Mouse (Mus musculus): ENCODE measurements around the gene Disp2.

Disp2 gene

DNA sequence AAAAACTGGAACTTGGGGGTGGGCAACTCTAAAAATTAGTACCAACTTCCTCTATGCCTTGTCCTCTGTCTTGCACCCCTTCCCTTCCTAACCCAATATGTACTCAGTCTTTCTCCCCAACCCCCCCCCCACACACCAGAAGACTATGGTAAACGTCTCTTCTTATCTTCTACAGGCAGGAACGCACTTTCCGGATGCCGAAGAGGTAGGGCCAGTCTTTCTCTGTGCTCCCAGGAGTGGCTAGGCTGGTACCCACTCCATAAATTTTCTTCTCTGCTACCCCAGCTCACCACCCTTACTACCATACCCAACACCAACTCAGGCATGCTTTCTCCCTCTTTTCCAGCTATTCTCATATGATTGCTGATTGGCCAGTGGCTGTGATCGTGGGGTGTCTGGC, 7.0 kb downstream of the Disp2 start:
- DNase-seq (ENCODE audit: low spot score in 2 of 2) = no peak

DNA sequence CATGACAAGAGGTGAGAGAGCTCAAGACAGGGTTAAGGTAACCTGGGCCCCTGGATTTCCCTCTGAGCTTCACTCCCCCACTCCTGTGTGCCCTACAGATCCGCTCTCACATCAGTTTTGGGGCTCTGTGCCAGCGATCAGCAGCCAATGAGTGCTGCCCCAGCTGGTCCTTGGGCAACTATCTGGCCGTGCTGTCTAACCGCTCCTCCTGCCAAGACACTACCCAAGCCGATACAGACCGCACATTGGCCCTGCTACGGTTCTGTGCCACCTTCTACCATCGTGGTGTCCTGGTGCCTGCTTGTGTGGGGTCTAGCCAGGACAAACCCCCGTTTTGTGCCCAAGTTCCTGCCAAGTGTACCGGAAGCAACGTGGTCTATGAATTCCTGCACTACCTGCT, 10.0 kb downstream of the Disp2 start:
- no peak for DNase-seq (ENCODE audit: low spot score in 2 of 2)

DNA sequence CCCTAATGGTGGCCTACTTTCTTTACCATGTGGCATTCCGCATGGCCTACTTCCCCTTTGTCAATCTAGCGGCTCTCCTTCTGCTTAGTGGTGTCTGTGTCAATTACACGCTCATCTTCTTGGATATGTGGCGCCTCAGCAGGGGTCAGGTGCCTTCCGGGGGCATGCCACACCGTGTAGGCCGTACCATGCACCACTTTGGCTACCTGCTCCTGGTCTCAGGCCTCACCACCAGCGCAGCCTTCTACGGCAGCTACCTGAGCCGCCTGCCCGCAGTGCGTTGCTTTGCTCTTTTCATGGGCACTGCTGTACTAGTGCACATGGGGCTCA, 10.7 kb downstream of the Disp2 start:
- DNase-seq (ENCODE audit: low spot score in 2 of 2) = no peak

DNA sequence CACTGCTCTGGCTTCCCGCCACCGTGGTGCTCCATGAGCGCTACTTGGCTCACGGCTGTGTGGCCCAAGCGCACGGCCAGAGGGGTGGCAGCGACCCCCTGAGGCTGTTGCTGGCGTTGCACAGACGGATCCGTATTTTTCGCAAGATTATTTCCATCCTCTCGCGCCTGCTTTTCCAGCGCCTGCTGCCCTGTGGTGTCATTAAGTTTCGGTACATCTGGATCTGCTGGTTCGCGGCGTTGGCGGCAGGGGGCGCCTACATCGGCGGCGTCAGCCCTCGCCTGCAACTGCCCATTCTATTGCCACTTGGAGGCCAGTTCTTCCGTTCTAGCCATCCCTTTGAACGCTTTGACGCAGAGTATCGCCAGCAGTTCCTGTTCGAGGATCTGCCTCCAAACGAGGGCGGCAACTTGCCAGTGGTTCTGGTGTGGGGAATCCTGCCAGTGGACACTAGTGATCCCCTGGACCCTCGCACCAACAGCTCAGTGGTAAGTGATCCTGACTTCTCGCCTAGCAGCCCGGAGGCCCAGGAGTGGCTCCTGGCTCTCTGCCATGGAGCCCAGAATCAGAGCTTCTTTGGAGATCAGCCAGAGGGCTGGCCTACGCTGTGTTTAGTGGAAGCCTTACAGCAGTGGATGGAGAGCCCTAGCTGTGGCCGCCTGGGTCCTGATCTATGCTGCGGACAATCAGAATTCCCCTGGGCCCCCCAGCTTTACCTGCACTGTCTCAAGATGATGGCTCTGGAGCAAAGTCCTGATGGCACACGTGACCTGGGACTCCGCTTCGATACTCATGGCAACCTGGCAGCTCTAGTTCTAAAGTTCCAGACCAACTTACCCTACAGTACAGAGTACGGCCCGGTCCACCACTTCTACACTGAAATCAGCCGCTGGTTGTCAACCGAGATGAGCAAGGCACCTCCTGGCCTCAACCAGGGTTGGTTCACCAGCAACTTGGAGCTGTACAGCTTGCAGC, 11.3 kb downstream of the Disp2 start:
- DNase-seq (ENCODE audit: low spot score in 2 of 2) = peak; percentile 50 to 51

DNA sequence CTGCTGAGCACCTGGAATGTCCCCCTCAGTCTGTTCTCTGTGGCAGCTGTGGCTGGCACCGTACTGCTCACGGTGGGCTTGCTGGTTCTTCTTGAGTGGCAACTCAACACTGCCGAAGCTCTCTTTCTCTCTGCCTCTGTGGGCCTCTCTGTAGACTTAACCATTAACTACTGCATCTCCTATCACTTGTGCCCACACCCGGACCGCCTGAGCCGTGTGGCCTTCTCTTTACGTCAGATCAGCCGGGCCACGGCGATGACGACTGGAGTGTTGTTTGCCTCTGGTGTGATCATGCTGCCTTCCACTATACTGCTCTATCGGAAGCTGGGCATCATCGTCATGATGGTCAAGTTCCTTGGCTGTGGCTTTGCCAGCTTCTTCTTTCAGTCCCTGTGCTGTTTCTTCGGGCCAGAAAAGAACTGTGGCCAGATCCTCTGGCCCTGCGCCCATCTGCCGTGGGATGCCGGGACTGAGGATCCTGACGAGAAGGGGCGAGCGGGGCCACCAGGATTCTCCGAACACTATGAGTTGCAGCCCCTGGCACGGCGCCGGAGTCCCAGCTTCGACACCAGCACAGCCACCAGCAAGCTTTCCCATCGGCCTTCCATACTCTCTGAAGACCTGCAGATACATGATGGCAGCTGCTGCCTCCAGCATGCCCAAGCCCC, 12.2 kb downstream of the Disp2 start:
- no peak for DNase-seq (ENCODE audit: low spot score in 2 of 2)

DNA sequence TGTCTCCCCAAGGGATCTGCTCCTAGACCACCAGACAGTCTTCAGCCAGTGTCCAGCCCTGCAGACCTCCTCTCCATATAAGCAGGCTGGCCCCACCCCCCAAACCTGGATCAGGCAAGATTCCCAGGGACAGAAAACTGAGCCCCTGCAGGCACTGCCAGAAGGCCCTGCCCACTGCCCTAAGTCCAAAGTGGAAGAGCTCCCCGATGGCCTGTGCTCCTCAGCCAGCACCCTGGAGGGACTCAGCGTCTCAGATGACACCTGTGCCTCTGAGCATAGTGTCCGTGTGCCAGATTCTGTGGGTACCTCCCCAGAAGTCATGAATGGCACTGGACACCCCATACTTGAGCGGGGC, 12.7 kb downstream of the Disp2 start:
- DNase-seq (ENCODE audit: low spot score in 2 of 2) = no peak

DNA sequence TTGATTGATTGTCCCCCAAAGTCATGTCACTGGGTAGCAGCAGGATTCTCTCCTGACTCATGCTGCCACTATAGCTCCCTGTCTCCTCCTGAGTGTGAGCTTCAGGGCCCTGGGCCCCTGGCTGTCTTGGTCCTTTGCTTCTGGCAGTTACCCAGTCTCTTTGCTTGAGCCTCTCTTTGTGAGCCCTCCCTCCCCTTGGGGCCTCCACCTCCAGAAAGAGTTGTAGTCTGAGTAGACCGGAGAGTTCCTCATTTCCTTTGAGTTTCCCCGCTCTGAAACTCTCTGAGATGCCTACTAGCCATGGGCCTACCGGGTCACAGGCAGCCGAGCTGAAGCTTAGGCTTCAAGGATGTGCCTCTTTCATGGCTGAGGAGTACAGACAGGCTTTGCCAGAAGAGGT, 14.1 kb downstream of the Disp2 start:
- DNase-seq (ENCODE audit: low spot score in 2 of 2) = no peak

DNA sequence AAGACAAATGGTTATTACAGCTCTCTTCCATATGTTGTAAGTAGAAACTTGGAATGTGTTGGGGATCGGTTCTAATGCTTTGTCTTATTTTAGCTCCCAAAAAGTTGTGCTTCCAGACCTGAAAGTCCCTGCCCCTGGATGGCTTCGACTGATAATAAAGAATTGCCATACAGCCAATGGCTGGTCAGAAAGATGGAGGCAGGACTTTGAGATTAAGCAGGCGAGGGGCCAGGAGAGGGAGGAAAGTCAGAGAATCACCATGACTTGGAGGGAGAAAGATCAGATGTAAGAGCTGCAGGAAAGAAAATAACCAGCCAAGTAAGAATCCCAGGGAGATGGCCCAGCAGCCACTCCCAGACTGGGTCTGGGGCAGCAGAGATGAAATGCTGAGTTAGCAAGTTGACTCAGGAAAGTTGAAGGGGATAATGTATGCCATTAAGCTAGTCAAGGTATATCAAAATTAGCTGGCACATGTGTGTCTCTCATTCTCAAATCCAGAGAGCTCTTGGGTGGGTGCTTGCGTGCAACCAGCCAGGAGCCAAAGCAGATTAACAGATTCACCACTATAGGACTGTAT, 23.1 kb downstream of the Disp2 start:
- DNase-seq (ENCODE audit: low spot score in 2 of 2) = no peak

DNA sequence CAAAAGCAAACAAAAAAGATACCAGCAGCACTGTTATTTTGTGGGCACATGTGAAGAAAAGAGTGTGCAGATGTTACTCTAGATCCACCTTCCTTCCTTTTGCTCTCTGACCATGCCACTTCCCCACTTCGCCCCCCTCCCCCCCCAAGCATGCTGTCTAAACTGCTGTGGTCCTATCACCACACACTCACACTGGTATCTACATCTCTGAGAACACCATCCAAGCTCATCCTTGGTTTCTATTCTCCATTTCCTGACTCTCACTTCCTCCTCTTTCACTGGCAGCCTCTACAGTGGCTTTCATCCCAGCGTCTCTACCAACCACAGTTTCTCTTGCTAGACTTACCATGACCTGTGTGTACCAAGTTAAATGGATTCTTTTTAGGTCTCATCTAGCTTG, 25.0 kb downstream of the Disp2 start:
- no peak for DNase-seq (ENCODE audit: low spot score in 2 of 2)

DNA sequence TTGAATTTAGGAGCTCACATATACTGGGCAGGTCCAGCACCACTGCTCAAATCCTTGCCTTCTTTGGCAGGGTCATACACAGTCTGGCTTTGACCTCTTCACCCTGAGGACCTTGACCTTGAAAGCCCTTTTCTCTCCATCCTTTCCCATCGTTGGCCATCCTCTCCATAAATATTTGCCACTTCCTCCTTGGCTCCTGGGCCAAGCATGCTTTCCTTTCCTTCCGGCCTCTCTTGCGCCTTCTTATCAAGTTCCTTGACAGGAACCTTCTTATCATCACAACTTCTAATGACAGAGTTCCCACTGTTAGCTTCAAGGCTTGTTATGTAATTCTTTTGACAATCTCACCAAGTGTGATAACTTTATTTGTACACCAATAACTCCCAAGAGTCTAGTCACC, 25.6 kb downstream of the Disp2 start:
- DNase-seq (ENCODE audit: low spot score in 2 of 2) = no peak

DNA sequence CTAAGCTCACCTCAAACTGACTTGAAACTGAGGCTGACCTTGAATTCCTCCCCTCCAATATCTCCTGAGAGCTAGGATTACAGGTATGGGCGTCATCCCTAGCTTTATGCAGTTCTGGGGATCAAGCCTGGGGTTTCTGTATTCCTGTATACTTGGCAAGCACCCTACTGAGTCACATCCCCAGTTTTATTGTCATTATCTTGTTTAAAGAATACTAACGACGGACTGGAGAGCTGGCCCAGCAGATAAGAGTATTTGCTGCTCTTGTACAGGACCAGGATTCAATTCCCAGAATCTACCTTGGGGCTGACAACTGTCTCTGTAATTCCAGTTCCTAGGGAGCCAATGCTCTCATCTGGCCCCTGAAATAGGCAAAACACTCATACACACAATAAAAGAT, 26.2 kb downstream of the Disp2 start:
- DNase-seq (ENCODE audit: low spot score in 2 of 2) = no peak

DNA sequence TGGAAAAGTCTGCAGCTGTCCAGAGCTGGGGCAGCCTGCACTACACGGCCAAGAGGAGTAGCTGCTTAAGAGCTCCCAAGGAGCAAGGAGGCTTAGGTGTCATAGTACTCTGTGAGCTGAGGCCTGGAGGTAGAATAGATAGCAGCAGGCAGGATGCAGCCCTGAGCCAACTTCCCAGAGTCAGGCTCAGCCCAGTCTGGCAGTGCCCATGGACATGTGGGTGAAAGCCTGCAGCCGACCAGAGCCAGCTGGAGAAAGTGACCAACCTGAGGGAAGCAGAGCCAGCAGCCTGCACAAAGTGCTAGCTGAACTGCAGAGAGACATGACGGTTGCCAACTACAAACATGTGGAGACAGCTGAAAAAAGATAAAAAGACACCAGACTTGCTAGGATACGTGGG, 27.3 kb downstream of the Disp2 start:
- no peak for DNase-seq (ENCODE audit: low spot score in 2 of 2)

DNA sequence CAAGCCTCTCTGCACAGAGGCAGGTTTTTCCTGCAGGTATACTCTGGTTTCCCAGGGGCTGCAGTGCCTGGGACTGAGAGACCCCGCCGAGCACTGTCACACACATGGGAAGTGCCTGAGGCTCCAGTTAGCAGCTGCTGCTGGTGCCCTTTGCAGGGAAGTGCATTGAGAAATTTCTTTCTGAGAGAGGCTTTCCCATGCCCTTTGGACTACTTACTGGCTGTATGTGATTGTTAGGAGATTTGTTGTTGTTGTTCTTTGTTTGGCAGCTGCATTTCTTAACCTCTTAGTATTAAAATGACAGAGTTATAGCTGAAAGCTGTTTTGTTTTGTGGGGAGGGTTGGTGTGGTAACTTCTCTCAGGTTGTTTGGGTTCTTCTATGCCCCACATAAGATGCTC, 31.3 kb downstream of the Disp2 start:
- no peak for DNase-seq (ENCODE audit: low spot score in 2 of 2)

DNA sequence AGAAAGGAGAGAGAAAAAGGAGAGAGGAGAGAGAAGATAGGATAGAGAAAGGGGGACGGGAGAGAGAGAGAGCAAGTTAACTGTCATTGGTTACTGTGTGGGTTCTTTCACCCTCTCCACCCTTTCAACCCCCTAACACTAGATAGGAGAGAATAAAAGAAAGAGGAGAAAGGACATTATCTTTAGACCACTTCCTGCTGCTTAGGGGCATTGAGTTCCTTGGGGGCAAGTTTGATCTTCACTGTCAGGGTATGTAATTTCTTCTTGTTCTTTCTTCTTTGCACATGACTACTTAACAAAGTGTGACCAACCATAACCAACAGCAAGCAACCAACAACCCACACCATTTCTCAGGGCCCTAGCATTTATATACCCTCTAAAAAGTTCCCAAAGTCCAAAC, 33.2 kb downstream of the Disp2 start:
- DNase-seq (ENCODE audit: low spot score in 2 of 2) = no peak

DNA sequence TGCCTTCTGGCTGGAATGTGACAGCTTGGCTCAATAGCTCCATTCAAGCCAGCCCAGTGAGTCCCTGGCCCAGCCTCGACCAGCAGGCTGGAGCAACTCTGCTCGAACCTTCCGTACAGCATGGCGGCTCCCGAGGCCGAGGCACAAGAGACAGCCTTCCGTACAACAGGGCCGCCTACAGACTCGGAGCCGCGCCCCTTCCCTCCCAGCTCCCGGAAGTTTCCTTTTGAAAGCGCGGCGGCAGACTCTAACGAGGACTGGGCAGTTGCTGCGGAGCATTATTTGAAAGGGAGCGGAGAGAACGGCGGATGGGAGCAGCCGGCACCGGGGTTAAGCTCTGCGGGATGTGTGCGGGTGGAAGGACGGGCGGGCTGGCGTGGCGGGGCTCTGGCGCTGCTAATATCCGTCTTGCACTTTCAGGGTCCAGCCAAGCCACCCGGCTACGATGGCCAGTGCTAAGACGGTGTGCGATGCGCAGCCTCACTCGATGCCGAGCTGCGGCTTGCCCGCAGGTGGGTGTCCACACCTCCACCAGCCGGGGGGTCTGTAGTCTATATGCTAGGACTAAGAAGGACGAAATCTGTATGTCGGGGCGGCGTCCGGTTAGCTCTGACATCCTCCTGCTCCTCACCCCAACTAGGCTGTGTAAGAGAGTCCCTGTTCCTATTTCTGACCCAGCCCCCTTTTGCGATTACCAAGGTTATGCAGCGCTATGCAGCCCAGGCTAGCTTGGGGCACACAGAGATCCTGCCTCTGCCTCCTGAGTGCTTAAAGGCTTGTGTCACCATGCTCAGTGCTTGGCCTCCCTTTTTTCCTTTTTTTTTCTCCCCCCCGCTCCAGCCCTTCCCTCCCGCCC, 34.7 kb downstream of the Disp2 start, which contains the start of gene Knstrn:
Knstrn (plus strand) TSS at position 23 of the 856 bp plus-strand sequence.
- DNase-seq (ENCODE audit: low spot score in 2 of 2) = peak; percentile 57 to 72

DNA sequence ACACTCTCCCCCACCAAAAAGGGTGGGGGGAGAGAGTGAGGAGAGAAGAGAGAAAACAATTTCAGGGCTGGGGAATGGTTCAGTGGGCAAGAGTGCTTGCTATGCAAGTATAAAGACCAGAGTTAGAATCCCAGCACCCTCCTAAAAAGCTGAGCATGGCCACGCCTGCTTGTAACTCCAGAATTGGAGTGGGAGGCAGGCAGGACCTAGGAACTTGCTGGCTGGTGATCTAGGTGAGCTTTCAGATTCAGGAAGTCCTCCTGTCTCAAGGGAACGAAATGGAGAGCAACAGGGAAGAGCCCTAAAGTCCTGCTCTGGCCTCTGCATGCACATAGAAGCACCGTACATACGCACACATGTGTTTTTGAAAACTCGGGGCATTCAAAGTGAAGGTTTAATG, 43.3 kb downstream of the Disp2 start:
- no peak for DNase-seq (ENCODE audit: low spot score in 2 of 2)

DNA sequence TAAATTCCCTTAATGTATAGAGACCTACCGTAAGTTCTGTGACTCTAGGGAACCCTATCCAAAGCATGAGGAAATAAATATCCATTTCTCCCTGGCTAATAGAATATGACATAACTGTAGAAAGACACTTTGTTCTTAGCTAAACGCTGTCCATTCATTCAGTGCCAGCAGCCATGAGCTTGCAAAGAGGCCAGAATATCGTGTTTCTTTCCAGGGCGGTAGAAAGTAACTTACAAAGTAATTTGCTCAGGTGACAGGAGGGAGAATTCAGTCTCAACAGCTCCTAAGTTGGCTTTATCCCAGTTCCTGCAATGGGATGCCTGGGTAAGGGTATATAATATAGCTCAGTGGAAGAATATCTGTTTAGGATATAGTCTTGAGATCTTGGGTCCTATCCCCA, 44.9 kb downstream of the Disp2 start:
- no peak for DNase-seq (ENCODE audit: low spot score in 2 of 2)

DNA sequence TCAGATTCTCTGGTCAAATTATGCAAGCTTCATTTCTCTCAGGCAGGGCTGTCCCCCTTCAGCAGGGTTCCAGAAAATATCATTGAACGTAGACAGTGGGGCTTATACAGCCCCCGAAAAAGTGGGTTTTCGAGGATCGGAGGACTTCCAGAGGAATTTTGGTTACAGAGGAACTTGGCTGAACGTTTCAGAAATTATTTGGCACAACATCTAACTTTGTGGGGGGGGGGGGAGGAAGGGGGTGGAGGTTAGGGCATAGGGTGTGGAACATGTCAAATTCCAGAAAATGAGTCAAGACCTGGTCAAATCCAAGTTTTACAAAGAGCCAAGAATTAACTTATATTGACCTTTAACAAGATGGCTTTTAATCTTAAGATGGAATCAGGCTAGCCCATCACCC, 49.6 kb downstream of the Disp2 start:
- no peak for DNase-seq (ENCODE audit: low spot score in 2 of 2)

DNA sequence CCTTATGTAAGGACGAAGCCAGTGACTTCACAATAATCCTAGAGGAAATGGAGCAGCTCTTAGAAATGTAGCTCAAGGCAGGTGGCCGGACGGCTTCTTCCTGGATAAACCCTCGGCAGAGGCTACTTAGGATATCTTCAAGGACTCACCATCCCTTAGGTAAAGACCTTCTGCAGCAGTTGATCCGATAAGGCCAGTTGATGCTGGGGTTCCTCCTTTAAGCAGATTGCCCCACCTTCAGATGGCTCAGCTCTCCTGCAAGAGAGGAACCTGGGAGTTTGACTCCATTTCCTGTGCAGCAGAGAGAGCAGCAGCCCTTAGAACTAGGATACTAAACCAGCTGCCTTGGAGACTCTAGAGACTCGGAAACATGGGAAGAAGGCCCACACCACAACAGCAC, 54.5 kb downstream of the Disp2 start:
- DNase-seq (ENCODE audit: low spot score in 2 of 2) = no peak

DNA sequence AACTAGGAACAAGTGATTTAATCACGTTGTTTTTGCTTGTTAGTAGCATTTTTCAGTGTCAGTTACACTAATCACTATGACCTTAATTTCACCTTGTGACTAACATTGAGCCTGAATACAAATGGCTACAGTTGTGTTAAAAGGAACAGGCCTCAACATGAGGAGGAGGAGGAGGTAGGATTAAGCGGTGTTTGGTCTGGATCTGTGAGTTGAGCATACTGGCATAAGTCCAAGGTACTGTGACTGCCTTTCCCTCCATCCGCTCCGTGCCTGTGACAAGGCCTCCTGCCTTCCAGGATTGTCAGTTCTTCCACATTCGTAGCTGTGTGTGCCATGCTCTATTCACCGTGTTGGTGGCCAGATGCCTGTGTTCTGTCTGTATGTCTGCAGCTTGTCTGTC, 55.6 kb downstream of the Disp2 start:
- DNase-seq (ENCODE audit: low spot score in 2 of 2) = no peak

DNA sequence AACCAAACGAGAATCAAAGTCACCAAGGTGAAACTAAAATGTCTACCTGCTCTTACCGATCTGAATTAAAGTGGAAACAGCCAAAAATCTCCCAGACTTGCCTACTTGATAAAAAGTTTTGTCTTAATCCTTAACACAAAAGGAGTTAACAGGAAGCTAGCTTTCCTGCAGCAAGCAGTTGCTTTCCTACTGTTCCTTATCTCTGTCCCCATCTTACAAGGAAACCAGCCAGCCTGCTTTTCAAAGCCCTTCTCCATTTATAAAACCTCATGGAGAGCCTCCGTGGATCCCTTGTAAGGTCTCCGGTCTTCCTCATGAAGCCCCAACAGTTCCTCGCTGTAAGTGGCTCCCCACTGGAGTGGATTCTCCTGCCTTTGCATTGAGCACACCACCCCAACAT, 58.8 kb downstream of the Disp2 start:
- no peak for DNase-seq (ENCODE audit: low spot score in 2 of 2)

DNA sequence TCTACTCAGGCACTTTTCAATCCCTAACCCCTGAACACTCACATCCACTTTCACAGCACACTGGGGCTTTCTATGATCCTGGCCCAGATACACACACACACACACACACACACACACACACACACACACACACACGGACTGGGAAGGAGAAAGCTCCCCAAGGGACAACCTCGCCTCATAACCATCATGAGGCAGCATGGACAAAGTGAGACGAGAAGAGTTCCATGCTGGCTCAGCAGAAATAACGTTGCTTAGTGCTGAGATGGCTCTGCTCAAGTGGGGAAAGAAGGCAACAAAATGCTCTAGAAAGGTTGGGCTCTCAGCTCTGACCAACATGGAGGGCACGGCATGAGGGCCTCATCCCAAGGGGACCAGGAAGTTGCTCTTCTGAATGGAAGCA, 61.7 kb downstream of the Disp2 start:
- DNase-seq (ENCODE audit: low spot score in 2 of 2) = no peak
